In the genomic region with DNA sequence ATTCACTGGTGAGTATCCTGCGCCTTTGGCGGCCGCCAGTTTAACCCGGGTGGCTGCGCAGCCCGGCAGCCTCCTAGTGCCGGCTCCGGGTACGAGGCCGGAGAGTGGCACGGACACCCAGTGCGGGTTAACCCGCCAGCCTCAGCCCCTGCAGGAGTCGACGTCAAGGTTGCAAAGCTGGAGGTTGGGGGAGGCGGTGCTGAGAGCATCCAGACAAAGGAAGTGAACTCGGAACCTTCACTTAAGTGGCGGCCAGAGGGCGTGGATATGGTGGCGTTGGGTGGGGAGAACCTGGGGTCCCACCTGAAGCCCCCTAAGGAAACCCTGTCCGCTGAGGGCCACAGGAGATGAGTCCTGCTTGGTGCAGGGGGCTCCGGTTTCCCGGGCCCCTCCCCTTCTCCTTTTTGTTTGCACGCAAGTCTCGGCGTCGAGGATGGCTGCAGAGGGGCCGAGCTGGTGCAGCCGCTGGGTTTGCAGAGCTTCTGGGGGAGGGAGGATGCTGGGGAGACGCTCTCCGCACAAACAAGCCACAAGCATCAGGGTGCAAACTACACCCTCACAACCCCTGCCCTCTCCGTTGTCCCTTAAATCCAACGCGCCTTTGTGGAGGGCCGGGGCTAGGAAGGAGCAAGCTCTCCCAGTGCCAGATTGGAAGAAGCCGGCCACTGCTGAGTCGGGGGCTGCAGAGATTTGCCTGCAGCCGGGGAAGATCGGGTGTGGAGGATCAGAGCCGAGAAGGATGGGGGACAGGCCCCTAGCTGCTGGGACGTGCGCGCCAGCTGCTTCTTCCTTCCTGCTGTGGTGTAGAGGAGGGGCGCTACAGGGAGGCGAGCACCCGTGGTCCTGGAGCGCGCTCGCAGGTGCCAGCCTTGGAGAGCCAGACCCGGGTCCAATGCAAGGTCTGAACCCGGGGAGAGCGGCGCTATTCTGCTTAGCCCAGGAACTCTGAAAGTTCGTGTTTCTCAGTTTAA, we compare ENCODE assay signal across 8 mouse cellular contexts. TPM values are rescaled to one million over a fixed set of nuclear protein-coding genes. Genes with fewer than 3 reads are reported as not detected.
A peak's percentile ranks its signal among the peaks of the same experiment; 100 is the strongest.
DNase-seq lines count a peak whose midpoint lies in the region; ATAC-seq and TF ChIP-seq lines count a peak whose summit lies in the region.

No protein-coding gene starts in this region.

- DNase-seq in cerebellum, adult 9-10 months: no peak
- peak; percentile 17 for DNase-seq in cerebellum, adult 11 months
- peak; percentile 77 for DNase-seq in hindbrain, embryonic 11.5 days (ENCODE audit: low spot score)
- peak; percentile 63 for DNase-seq in left cerebral cortex, postnatal 4 days

- H3K9me3 ChIP-seq in forebrain, embryonic 16.5 days (ENCODE audit: control insufficient read depth, low read length): no peaks in the 10 kb centered on the region
- no peaks in the 10 kb centered on the region for H3K9me3 ChIP-seq in hindbrain, embryonic 11.5 days (ENCODE audit: control insufficient read depth, low read length)

- H3K9ac ChIP-seq in forebrain, embryonic 16.5 days (replicated peaks; ENCODE audit: low read depth, low read length): peak overlapping the region; percentile 96
- peak overlapping the region; percentile 95 for H3K9ac ChIP-seq in hindbrain, embryonic 11.5 days (ENCODE audit: low read depth, low read length)

- no peaks in the 10 kb centered on the region for H3K36me3 ChIP-seq in forebrain, embryonic 16.5 days (ENCODE audit: control insufficient read depth, insufficient read depth)
- no peaks in the 10 kb centered on the region for H3K36me3 ChIP-seq in hindbrain, embryonic 11.5 days (ENCODE audit: control insufficient read depth, insufficient read depth, low read length)
- peaks cover 10% of the 10 kb centered on the region; the same call in 1 of the 2 replicates for H3K36me3 ChIP-seq in small intestine, adult 2 months (ENCODE audit: control insufficient read depth, insufficient read depth, low read length)

- WGBS in forebrain, embryonic 16.5 days: under 1% methylated on average over 54 of the region's 54 CpGs
- WGBS in hindbrain, embryonic 11.5 days: under 1% methylated on average over 50 of the region's 54 CpGs
- WGBS in small intestine, adult 2 months: 2% methylated on average over 54 of the region's 54 CpGs

- no peak for TF ChIP-seq CTCF in small intestine, adult 2 months (IDR thresholded peaks at IDR 0.05; ENCODE audit: extremely low read depth, insufficient read length, insufficient replicate concordance, low read depth, low read length)

- H3K4me2 ChIP-seq in forebrain, embryonic 16.5 days (ENCODE audit: low read length): peak overlapping the region; percentile 91
- peak overlapping the region; percentile 77 for H3K4me2 ChIP-seq in hindbrain, embryonic 11.5 days (replicated peaks; ENCODE audit: low read depth, low read length)

- peak overlapping the region; percentile 88 for H3K27ac ChIP-seq in forebrain, embryonic 16.5 days (ENCODE audit: low read length)
- H3K27ac ChIP-seq in hindbrain, embryonic 11.5 days (ENCODE audit: low read depth, low read length): peak overlapping the region; percentile 88
- peak overlapping the region; percentile 91 for H3K27ac ChIP-seq in small intestine, adult 2 months (ENCODE audit: insufficient read depth, low read depth, low read length)

- peak overlapping the region; percentile 90 for H3K4me3 ChIP-seq in forebrain, embryonic 16.5 days (replicated peaks; ENCODE audit: low read length)
- peak overlapping the region; percentile 73 for H3K4me3 ChIP-seq in hindbrain, embryonic 11.5 days (ENCODE audit: low read depth, low read length)
- peak overlapping the region; percentile 92 for H3K4me3 ChIP-seq in small intestine, adult 2 months (ENCODE audit: low read depth, low read length)

- peaks cover 49% of the 10 kb centered on the region for H3K4me1 ChIP-seq in forebrain, embryonic 16.5 days (replicated peaks; ENCODE audit: control insufficient read depth, insufficient read depth, low read length)
- no peaks in the 10 kb centered on the region for H3K4me1 ChIP-seq in hindbrain, embryonic 11.5 days (replicated peaks; ENCODE audit: control insufficient read depth, insufficient read depth, low read length)
- peaks cover 5% of the 10 kb centered on the region for H3K4me1 ChIP-seq in small intestine, adult 2 months (ENCODE audit: control insufficient read depth, insufficient read depth, insufficient read length, low read length)

- intact Hi-C loops in left cerebral cortex, postnatal 4 days (cut with DNase I): no loop called here

- peak; percentile 52 for ATAC-seq in cerebellum, adult (ENCODE audit: insufficient number of reproducible peaks, low FRiP score, low TSS enrichment)
- ATAC-seq in forebrain, embryonic 16.5 days: peak; percentile 54
- peak; percentile 75 for ATAC-seq in hindbrain, embryonic 11.5 days (ENCODE audit: low FRiP score)
- ATAC-seq in megakaryocyte-erythroid progenitor cell, adult 5-6 weeks (replicated peaks; ENCODE audit: low FRiP score, low TSS enrichment, poor library complexity, severe bottlenecking): peak; percentile 34

- TF ChIP-seq POLR2A in small intestine, adult 2 months (IDR thresholded peaks at IDR 0.05; ENCODE audit: low read depth, low read length): no peak

- no peaks in the 10 kb centered on the region for H3K27me3 ChIP-seq in forebrain, embryonic 16.5 days (replicated peaks; ENCODE audit: control insufficient read depth, insufficient read depth, low read length)
- no peaks in the 10 kb centered on the region for H3K27me3 ChIP-seq in hindbrain, embryonic 11.5 days (ENCODE audit: control insufficient read depth, insufficient read depth, low read length)
- H3K27me3 ChIP-seq in small intestine, adult 2 months (ENCODE audit: control insufficient read depth, insufficient read depth, low read length): peaks cover 5% of the 10 kb centered on the region; the same call in 1 of the 2 replicates

RNA-seq across cellular contexts. Expression of a gene that starts 0.8 kb away (rescaled TPM):
- 4.3 TPM in 2 replicates for polyA plus RNA-seq in forebrain, embryonic 16.5 days (2015; fragmentation: Nextera tagmentation; extraction: Ambion mirVana)
- 7.0 and 8.6 TPM in 2 replicates for polyA plus RNA-seq in hindbrain, embryonic 11.5 days (2014; fragmentation: Nextera tagmentation; extraction: Ambion mirVana)
- total RNA-seq in left cerebral cortex, postnatal 4 days (2021): 10 to 100 TPM; 54.3 to 54.9 TPM
- 5.4 and 7.4 TPM in 2 replicates for total RNA-seq in megakaryocyte-erythroid progenitor cell, adult 5-6 weeks (2014; fragmentation: Nextera tagmentation)
- total RNA-seq in megakaryocyte-erythroid progenitor cell, adult 5-6 weeks (2017): 3.9 and 4.4 TPM in 2 replicates
- 41.9 and 49.3 TPM in 2 replicates for polyA plus RNA-seq in small intestine, adult 2 months (2012; rRNA removed)
